Mouse (Mus musculus): Measurements from ENCODE around the gene Gm26602.

DNA sequence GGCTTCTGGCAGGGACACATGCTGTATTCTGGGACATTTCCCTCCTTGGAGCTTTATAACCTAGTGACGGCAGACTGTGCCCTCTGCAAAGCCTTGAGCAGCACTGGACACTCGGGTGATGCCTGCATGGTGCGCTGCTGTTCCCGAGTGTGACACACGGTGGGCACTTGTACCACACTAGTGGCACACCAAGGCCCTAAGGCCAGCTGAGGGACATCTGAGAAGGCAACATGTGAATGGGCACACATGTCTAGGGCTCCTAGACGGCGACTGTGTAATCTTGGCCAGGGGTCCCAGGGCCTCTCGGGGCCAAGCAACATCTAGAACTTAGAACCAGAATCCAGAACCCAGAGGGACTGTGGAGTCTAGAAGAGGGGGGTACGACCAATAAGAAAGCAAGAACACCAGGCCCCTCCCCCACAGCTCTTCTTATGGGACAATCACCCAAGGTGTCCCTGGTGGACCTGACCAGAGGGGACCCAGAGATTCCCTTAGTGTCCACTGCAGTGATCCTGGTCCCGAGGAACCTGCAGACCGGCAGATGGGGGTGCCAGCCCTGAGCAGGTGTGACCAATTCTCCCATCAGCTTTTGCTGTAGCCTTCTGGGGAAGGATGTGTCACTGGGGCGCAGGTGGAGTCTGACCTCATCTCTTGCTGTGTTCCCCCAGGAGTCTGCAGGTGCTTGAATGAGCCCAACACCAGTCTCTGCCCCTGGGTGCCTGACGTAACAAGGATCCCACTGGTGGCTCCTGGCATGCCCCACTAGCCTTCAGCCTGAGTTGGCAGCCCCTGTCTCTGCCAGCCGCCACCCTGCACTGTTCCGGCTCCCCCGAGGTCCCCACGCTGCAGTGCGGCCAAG, 19.5 kb downstream of the Gm26602 start:
- TF ChIP-seq CTCF (IDR thresholded peaks at IDR 0.05) (no peak), EP300 (IDR thresholded peaks at IDR 0.05) (no peak)

Measured in lung, postnatal 0 days (tissue).